Mouse (Mus musculus): ENCODE data around the gene Fcho1.
A peak's percentile ranks its signal among the peaks of the same experiment; 100 is the strongest.
"Not testable (repeated sequence)": the region's sequence is repeated elsewhere in the genome, so short reads cannot be mapped to it uniquely, and the experiment has no call there.

Fcho1 gene

DNA sequence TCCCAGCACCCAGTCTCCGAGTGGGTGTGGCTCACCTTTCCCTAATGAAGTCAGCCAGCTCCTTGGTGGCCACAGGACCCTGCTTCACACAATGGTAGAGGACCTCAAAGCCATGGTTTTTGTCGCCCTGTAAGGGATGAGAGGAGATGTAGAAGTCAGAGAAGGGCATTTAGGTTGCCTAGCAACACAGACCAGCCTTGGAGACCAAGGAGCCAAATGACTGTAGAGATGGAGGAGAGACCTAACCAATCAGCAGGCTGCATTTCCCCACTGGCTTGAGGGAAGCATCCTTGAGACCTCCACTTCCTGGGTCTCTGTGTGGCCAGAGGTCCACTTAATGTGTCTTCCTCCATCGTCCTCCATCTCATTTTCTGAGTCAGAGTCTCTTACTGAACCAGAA, 7.3 kb downstream of the Fcho1 start:
- DNase-seq (ENCODE audit: low spot score): no peak

DNA sequence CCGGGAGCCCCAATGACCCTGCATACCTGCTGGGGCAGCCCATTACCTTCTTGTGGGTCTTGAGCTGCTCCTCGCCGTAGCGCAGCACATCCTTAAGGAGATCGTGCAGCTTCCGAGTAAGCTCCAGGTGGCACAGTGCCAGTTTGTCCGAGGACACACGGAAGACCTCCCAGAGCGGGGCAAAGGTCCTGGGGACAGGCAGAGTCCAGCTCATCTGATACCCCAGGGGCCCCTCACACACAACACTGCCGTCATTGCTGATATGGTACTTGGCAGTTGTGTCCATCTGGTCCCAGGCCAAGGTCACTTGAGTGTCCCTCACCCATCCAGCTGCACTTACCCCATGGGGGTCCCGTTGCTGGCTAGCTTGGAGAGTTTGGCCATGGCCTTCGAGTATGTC, 8.4 kb downstream of the Fcho1 start:
- DNase-seq (ENCODE audit: low spot score): no peak

DNA sequence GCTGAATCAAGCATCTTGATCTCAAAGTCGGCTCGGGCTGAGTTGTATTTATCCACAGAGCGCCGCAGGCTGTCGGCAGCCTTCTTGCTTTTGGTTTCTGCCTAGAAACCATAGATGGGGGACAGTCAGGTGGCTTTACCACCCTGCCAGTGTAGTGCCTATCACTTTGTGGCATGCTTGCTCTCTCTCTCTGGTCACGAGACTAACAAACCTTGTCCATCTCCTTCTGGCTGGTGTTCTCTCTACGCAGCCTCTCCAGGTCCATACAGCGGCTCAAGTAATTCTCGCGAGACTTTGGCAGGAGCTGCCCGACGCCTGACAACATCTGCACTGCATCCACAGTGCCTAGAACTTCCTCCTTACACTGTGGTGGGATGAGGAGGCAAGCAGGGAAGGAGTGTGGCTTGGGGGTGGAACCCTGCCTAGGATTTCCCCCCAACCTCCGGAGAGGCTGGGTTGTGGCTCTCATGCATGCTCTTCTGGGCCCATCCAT, 8.9 kb downstream of the Fcho1 start:
- DNase-seq (ENCODE audit: low spot score): no peak

DNA sequence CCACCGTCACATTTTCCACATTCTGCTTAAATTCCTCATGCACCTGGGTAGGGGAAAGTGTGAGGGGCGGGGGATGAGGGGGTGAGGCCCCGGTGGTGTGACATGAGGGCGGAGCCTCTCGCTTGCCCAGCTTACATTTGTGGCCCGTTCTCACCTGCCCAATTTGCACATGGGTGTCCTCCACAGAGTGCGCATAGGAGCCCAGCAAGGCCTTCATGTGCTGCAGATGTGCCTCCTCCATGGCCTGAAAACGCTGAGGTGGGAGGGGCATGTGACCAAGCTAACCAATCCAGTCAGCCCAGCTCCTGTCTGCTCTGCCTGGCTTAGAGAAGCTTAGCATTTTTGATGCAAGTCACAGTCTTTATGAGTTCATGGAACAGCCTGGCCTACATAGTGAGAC, 10.0 kb downstream of the Fcho1 start:
- no peak for DNase-seq (ENCODE audit: low spot score)

DNA sequence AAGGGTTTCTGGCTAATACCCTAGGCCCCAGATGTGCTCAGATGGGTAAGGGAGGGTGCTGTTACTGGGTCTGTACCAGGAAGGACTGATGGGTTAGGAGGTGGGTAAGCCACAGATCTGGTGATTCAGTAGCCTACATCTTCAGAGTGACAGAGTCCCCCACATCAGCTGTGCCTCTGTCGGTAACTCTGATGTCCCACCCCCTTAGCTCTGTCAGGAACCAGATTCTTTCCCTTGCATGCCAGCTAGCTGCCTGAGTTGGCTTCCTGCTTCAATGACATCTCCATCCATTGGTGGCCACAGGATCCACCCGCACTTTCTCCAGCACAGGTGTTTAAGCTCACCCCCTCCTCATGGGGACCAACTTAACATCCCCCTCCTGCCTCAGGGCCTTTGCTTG, 13.9 kb downstream of the Fcho1 start:
- DNase-seq (ENCODE audit: low spot score): no peak

DNA sequence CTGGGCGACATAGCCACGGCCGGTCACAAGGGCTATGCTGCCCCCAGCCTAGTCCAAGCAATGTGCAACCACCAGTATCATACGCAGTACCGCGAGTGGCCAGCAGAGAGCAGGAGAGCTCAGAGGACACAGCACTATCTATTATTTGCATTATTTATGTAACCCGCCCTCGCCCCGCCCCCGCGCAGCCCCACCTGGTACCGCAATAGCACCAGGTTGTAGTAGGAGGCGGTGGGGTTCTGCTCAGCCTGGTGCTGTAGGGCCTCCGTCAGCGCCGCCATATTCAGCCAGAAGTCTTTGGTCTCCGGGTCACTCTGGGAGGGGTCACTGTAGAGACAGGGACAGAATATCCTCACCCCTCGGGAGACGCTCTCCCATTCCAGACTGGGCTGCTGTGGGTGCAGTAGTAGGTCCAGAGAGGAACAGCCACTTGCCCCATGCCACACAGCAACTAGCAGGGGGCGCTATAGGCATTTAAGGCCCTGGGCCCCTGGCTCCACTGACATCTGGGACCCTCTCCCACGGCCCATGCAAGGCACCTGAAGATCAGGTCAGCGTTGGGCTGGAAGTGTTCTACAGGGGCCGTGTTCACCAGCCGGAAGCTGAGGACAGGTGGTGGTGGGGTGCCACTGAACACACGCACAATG, 15.6 kb downstream of the Fcho1 start:
- peak; percentile 82 for DNase-seq (ENCODE audit: low spot score)

DNA sequence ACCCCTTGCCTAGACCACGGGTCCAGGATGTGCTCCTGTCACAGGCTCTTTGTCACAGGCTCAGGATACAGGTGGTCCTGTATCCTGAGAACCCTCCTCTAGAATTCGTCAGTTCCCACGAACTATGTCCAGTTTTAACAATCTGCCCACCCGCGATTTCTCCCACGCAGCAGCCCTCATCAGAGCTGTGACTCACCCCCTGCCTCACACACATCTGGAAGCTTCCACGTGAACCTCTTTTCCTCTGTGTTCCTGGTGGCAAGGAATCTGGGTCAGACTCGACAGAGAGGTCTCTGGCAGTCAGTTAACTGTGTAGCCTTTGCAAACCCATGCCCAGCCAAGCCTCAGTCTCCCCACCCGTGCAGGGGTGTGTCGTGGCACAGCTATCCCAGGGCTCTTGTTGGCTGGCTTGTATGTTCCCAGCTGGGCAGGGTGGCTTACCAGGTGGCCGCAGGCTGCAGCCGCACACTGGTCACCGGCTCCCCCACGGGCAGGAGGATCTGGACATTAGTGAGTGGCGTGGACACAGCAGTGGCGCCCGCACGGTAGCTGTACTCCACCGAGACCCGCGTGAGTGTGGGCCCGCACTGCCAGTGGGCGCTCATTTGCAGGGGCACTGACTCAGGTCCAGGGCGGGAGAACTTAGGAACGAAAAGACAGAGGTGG, 16.2 kb downstream of the Fcho1 start:
- no peak for DNase-seq (ENCODE audit: low spot score)

DNA sequence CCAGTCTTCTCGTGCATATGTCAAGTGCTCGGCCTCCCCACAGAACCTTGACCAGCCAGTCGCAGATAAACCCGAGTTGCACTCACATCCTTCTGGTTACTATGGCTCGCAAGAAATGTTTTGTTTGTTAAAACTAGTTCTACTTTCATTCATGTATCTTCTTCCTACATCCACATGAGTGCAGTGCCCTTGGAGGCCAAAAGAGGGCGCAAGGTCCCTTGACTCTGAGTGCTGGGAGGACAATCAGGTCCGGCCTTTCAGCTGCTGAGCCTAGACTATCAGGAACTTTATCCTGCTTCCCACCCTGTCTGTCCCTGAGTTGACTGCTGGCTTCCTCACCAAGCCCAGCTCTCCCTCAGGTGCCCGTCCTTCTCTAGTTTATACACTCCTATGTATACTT, 17.6 kb downstream of the Fcho1 start:
- peak; percentile 45 for DNase-seq (ENCODE audit: low spot score)

DNA sequence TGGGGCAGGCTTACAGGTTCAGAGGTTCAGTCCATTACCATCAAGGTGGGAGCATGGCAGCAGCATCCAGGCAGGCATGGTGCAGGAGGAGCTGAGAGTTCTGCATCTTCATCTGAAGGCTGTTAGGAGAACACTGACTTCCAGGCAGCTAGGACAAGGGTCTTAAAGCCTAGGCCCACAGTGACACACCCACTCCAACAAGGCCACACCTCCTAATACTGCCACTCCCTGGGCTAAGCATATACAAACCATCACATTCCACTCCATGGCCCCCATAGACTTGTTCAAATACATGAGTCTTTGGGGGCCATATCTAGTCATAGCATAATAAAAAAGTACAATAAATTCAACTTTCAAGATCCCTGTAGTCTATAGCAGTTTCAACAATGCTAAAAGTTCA, 22.1 kb downstream of the Fcho1 start:
- not testable (repeated sequence) for DNase-seq (ENCODE audit: low spot score)

DNA sequence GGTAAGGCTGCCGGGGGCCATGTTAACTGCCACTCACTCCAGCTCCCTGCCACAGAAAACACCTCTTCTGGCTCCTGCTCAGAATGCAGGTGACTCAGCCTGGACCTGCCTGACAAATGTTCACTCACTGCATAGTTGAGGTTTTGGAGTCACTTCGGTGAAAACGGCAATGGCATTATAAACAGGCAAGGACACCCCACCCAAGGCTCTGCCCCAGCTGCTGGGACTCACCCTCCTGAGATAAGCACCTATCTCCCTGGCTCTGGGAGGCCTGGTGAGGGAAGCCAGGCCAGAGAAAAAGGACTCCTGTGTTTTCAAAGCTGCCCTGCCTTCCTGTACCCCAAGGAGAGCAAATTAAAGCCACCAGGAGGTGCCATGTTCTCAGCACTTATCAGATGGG, 22.6 kb downstream of the Fcho1 start:
- no peak for DNase-seq (ENCODE audit: low spot score)

DNA sequence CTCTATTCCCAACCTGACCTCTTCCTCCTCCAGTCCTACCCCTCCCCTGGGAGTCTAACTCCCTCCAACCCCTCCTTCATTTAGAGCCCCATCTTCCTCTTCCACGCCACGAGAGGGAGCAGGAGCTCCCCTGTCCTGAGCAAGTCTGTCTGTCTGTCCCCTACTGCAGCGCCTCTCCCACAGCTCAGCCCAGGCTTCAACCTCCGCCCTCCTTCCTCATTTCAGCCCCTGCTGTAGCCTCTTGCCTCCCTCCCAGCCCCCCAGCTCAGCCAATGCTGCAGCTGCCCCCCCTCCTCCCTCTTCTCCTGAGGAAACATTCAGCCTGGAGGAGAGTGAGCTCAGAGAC, 23.5 kb downstream of the Fcho1 start:
- no peak for DNase-seq (ENCODE audit: low spot score)

DNA sequence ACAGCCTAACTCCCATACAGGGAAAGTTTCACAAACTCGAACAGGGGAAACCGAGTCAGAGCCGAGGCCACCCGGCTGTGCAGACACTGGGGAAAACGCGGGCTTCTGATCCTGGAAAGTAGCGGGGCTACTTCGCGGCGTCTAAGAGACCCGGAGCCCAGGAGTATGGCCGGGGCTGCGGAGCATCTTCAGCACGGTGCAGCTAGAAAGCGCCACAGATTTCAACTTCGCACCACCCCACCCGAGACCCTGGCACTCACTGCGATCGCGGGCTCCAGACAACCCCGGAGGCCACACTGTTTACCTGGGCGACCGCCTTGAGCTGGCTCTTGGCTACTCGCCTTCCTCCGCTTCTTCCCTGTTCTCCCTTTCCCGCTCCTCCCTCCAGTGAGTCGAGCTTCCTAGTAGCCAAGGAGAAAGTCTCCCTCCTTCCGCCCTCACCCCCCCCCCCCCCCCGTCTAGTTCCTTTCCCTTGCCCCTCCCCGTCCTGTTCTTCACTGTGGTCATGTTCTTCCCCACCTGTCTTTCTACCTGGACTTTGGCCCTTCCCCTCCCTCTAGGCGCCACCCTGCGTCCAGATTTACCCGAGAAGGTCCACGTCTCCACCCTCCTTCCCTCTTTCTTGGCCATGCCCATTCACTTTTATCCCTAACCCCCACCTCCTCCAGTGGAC, 24.0 kb downstream of the Fcho1 start, which contains the start of gene B3gnt3:
B3gnt3 (minus strand) TSS at position 376 of the 673 bp plus-strand sequence.
- peak; percentile 51 for DNase-seq (ENCODE audit: low spot score)

DNA sequence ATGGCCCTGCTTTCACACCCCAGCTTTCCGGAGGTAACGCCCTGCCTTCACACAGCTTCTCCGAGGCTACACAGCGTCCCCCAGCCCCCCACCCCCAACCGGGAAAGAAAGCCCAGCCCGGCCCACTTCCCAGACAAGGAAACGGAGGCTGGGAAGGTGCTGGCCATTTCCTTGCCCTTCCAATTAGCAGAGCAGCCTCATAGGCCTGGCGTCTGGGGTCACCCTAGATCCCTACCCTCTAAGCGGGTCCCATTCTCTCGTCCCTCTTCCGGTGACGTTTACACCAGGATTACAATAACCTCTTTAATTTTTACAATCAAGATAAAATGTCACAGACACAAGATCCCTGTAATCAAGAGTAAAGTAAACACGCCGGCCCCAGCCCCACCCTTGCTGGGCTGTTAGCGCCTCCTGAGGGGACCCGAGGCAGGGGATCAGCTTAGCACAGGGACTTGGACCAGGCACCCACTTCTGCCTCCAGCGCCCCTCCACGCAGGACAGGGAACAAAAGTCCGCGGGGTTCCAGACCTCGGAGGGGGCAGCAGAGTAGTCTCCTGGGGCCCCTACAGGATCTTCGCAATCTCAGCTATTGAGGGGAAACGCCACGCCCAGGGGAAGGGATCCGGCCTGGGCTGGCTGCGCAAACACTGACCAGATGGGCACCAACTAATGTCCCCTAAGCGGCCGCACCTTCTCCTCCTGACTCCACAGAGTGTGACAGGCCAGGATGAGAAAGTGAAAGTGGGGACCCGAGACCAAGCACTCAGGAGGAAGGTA, 24.8 kb downstream of the Fcho1 start:
- DNase-seq (ENCODE audit: low spot score): peak; percentile 45

DNA sequence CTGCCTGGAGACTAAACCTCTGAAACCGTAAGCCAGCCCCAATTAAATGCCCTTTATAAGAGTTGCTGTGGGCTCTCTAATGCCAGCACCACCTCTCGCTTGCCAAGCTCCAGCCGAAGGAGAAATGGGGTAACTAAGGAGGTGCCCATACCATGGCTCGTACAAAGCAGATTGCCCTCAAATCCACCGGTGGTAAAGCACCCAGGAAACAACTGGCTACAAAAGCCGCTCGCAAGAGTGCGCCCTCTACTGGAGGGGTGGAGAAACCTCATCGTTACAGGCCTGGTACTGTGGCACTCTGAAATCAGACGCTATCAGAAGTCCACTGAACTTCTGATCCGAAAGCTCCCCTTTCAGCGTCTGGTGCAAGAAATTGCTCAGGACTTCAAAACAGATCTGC, 30.1 kb downstream of the Fcho1 start:
- DNase-seq (ENCODE audit: low spot score): not testable (repeated sequence)

DNA sequence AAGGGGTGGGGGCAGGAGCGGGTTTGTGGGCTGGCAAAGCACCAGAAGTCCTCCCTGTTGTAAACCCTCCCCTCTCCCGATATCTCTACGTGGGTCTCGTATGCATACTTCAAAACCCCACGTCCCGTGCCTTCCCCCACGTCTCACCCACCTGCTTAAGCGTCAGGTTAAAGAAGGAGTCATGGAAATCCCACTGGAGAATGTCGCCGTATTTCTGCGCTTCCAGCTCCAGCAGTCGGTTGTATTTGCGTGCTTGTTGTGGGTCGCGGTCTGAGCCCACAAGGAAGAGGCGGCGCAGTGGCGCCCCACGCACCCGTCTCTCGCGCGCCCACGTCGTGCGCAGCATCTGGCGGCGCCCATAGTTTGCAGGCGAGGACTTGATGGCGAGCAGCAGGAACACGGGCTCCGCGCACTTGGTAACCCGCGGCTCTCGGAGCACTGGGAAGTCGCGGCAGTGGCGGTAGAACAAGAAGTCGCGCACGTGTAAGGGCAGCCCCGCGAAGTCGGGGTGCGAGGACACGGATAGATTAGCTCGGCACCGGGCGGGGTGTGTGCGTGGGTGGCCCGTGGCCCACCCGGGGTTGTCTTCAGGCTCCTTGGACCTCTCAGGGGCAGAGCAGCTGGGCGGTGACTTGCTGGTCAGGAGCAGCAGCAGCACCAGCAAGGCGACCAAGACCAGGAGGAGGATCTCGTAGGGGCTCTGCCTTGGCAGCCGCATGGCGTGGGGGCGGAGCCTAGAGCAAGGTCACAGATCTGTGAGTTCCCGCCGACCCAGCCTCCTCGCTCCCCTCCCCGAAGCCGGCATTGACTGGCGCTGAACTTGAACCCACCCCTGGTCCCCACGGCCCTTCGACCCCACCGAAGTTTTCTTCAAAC, 32.1 kb downstream of the Fcho1 start:
- DNase-seq (ENCODE audit: low spot score): no peak

DNA sequence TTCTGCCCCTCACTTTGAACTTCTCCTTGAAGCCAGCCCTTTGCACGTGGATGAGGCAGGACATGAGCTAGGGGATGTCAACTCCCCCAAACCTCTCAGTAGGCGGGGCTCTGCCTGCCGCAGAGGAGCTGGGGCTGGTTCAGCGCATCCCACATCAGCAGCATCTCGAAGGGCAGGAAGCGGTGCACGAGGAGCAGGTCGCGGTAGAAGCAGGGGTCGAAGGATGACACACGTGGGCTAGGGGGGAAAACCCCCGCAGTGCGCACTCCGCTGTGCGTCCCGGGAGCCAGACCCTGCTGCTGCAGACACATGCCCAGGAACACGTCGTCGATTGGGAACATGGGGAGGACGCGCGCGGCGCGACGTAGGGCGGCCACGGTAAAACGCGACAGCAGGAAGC, 33.0 kb downstream of the Fcho1 start:
- no peak for DNase-seq (ENCODE audit: low spot score)

DNA sequence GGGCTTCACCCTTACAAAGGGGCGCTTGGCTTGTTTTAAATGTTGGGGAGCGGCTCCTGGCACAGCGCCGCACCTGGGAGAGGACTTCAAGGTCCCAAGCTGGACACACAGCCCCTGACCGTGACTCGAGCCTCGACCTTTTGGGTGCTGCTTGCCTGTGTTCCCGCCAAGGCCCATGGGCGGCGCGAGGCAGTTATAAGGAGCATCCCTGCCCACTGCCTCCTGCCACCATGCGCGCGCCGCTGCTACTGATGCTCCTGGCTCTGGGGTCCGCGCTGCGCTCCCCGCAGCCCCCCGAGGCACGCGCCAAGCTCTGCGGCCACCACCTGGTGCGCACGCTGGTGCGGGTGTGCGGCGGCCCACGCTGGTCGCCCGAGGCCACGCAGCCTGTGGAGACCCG, 36.5 kb downstream of the Fcho1 start, which contains the start of gene Insl3:
Insl3 (plus strand) TSS at position 187 of the 400 bp plus-strand sequence.
- no peak for DNase-seq (ENCODE audit: low spot score)

DNA sequence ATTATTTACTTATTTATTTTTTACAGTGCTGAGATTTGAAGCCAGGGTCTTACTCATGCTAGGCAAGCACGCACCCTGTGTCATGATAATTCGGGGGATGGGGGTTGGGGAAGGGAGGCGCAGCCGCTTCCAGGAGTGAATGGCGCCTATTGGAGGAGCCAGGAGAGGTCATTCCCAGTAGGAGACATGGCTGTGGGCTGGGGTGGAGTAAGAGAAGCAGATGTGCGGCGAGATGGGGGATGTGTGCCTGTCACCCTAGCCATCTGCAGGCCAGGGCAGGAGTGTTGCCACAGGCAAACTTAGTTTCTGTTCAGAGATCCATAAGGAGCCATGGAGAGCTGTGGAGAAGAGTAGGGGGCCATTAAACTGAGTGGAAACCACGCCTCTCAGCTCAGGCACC, 37.9 kb downstream of the Fcho1 start:
- DNase-seq (ENCODE audit: low spot score): no peak

DNA sequence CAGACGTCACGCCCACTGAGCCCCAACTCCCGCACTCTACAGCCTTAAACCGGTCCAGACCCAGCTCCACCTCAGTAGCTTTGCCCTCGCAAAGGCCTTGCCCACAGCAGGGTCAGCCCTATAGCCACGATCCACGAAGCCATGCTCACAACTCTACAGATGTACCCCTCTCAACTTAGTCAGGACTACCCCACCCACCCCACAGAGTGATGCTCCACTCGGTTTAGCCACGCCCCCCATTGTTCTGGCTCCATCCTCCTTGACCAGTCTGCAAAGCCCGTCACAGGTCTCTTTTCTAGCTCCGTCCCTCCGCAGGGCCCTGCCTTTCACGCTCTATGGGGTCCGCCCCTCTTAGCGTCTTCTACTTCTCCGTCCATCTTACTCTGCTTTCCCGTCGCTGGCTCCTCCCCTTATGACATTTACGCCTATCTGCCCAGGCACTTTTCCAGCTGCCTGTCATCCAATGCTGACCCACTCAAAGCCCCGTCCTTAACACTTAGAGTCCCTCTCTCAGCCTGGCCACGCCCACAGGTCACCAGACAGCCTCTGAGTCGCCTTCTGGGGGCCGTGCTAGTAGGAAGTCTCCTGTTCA, 39.3 kb downstream of the Fcho1 start:
- DNase-seq (ENCODE audit: low spot score): no peak

DNA sequence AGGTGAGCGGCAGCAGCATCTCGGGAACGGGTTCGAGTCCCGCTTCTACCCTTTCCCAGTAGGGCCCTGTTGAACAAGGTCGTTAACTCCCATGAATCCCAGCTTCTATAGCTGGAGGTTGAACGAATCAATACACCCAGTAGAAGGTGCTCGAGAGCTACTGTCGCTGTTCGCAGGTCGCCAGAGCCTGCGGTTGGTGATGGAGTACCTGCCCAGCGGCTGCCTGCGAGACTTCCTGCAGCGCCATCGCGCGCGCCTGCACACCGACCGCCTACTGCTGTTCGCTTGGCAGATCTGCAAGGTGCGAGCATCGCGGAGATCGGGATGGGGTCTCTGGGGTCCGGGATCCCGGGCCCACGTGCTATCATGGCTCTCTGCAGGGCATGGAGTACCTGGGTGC, 39.9 kb downstream of the Fcho1 start:
- DNase-seq (ENCODE audit: low spot score): no peak

DNA sequence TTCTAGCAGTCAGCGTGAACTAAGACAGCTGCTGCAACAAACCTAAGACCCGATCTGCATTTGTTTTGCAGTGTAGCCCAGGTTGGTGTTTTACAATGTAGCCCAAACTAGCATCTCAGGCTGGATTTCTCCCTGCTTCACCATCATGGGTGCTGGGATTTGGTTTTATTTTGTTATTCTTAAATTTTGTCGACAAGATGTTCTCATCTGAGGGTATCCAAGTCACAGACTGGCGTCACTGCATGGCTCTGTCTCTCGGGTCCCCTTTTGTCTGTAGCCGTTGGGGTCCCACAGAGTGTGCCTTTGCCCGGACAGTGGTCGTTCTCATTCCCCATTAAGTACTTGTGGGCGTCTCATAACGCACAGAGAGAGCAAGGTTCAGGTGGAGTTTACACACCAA, 40.8 kb downstream of the Fcho1 start:
- DNase-seq (ENCODE audit: low spot score): no peak
